Mouse (Mus musculus) neural tube, embryonic 13.5 days (tissue): ENCODE data around the gene Samd1. TPM values are rescaled to one million over a fixed set of nuclear protein-coding genes. Genes with fewer than 3 reads are reported as not detected.

Experiments used
- ATAC-seq: fragments of 200-750 bp; cut with Nextera tagmentation; 2 replicates; pipeline ENCODE4 v1.8.0; 2017; ENCODE audit warnings: low read depth, mild to moderate bottlenecking, moderate TSS enrichment, moderate library complexity
- H3K27ac ChIP-seq: fragments of 300-500 bp; sonication (generic); replicated peaks from 2 replicates; pipeline ENCODE4 v1.5.1; 2015; ENCODE audit warnings: moderate library complexity, mild to moderate bottlenecking, inconsistent platforms
- H3K27me3 ChIP-seq: fragments of 300-500 bp; sonication (generic); 2 replicates; pipeline ENCODE4 v1.6.1; 2015; ENCODE audit warnings: mild to moderate bottlenecking, inconsistent platforms
- H3K36me3 ChIP-seq: fragments of 300-500 bp; sonication (generic); 2 replicates; pipeline ENCODE4 v1.6.1; 2015; ENCODE audit warnings: mild to moderate bottlenecking, inconsistent platforms
- H3K4me1 ChIP-seq: fragments of 300-500 bp; sonication (generic); replicated peaks from 2 replicates; pipeline ENCODE4 v1.6.1; 2015; ENCODE audit warnings: inconsistent platforms
- H3K4me2 ChIP-seq: fragments of 300-500 bp; sonication (generic); 2 replicates; pipeline ENCODE4 v1.6.1; 2015; ENCODE audit warnings: inconsistent platforms, mild to moderate bottlenecking, moderate library complexity
- H3K4me3 ChIP-seq: fragments of 300-500 bp; sonication (generic); 2 replicates; pipeline ENCODE4 v1.5.1; 2015; ENCODE audit warnings: mild to moderate bottlenecking, inconsistent platforms
- H3K9ac ChIP-seq: fragments of 300-500 bp; sonication (generic); 2 replicates; pipeline ENCODE4 v1.6.1; 2015; ENCODE audit warnings: moderate library complexity, mild to moderate bottlenecking, inconsistent platforms
- H3K9me3 ChIP-seq: fragments of 300-500 bp; sonication (generic); 2 replicates; pipeline ENCODE4 v1.6.1; 2016; ENCODE audit warnings: inconsistent platforms
- WGBS: fragments of 180-500 bp; shearing (Covaris S2); methylation state at CpG from one replicate; pipeline ENCODE4 v1.1.7; 2015; 5-methylcytosine and 5-hydroxymethylcytosine counted together
- microRNA counts: library from miRNA; unstranded; fragments of <30 nt; microRNA quantifications from one replicate; lab custom pipeline; 2016
- microRNA-seq: library from miRNA; unstranded; fragments of <30 nt; microRNA quantifications from one replicate; pipeline ENCODE4, GENCODE M21; 2016
- polyA plus RNA-seq: library from polyadenylated mRNA; unstranded; fragments of >200 nt; fragmentation: Nextera tagmentation; extraction: Ambion mirVana; gene quantifications from 2 replicates; pipeline ENCODE4 v1.2.1, GENCODE M21; 2015

Gene Samd1
- polyA plus RNA-seq, 1 experiment from 2014 or later = 8.3 TPM

GRCm38 (mm10) chr8:84044103-84044502 lies 46.6 kb downstream of the Samd1 start:
- H3K27me3 ChIP-seq = peaks cover 61% of the 10 kb centered on the region
- no peak for ATAC-seq
- H3K36me3 ChIP-seq = no peaks in the 10 kb centered on the region
- 2% methylated on average over 7 of the region's 7 CpGs for WGBS
- H3K4me1 ChIP-seq = peaks cover 22% of the 10 kb centered on the region
- no peaks in the 10 kb centered on the region for H3K9me3 ChIP-seq
- H3K9ac ChIP-seq = no peak overlapping the region
- H3K4me3 ChIP-seq = no peak overlapping the region
- no peak overlapping the region for H3K27ac ChIP-seq
- no peak overlapping the region for H3K4me2 ChIP-seq

DNA sequence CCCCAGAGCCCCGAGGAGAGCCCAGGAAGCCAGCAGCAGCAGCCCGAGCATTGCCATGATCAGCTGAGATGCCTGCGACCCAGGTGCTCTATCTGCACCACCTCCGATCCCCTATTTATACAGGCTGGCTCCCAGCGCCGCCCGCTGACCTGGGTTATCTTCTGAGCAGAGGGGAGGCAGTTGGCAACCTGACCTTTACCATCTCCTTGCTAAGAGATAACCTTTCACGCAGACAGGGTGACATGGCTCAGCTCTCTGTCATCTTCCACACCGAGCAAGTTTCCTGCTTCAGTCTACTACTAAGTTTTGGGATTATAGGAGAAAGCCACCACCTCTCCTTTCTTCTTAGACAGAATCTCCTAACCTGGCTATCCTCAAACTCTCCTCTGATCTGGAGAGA lies 47.4 kb downstream of the Samd1 start, which contains the start of gene Rln3:
Rln3 (minus strand) TSS at position 101 of the 400 bp plus-strand sequence.
- WGBS = 7% methylated on average over 9 of the region's 9 CpGs
- Histone ChIP-seq H3K4me1 (peaks cover 22% of the 10 kb centered on the region), H3K27ac (no peak within 1 kb of the TSS), H3K4me2 (no peak within 1 kb of the TSS), H3K4me3 (no peak within 1 kb of the TSS), H3K9me3 (no peaks in the 10 kb centered on the region), H3K36me3 (no peaks in the 10 kb centered on the region), H3K9ac (0 out of 2 replicates have a peak within 1 kb of the TSS, but pooled peaks have one; percentile 6), H3K27me3 (peaks cover 61% of the 10 kb centered on the region)
- ATAC-seq = no peak

DNA sequence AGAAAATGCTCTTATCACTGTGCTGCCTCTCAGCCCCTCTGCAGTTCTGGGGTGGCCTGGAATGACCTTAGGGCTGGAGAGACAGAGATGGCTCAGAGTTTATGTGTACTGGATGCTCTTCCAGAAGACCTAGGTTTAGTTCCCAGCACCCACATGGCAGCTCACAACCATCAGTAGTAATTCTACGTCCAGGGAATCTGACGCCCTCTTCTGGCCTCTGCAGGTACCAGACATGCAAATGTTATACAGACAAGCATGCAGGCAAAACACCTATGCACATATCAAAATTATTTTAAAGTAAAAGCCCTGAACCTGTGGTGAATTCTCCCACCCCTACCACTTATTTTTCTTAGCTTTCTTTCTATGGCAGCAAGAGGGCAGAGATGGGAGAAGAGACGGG lies 49.0 kb downstream of the Samd1 start:
- no peak overlapping the region for H3K27ac ChIP-seq
- H3K27me3 ChIP-seq = peaks cover 48% of the 10 kb centered on the region
- 81% methylated on average over 3 of the region's 3 CpGs for WGBS
- no peak for ATAC-seq
- H3K4me1 ChIP-seq = peaks cover 22% of the 10 kb centered on the region
- H3K36me3 ChIP-seq = no peaks in the 10 kb centered on the region
- H3K4me2 ChIP-seq = no peak overlapping the region
- no peak overlapping the region for H3K9ac ChIP-seq
- H3K9me3 ChIP-seq = no peaks in the 10 kb centered on the region
- no peak overlapping the region for H3K4me3 ChIP-seq

GRCm38 (mm10) chr8:84048171-84048570 lies 50.7 kb downstream of the Samd1 start:
- 67% methylated on average over 5 of the region's 5 CpGs for WGBS
- Histone ChIP-seq H3K36me3 (no peaks in the 10 kb centered on the region), H3K4me1 (peaks cover 10% of the 10 kb centered on the region), H3K9ac (no peak overlapping the region), H3K4me2 (no peak overlapping the region), H3K27me3 (peaks cover 31% of the 10 kb centered on the region), H3K27ac (no peak overlapping the region), H3K9me3 (no peaks in the 10 kb centered on the region), H3K4me3 (no peak overlapping the region)
- no peak for ATAC-seq

MicroRNA genes within 50 kb of the gene (microRNA counts, 519-probe panel; counts per million panel counts)
- not detected for microRNA mmu-miR-1199 (lab: Ali Mortazavi, UCI)

Small RNAs within 50 kb of the gene (microRNA-seq; reads per million reads assigned to microRNA genes)
- not detected for gene Mir1199
- gene Mir8111 = 1.0 reads per million

Other genes with a start within 250 kb of the Samd1 start
- 40.0 and 40.1 TPM in 2 replicates for gene Adgrl1, start 97.6 kb upstream of the Samd1 start, polyA plus RNA-seq
- 0.62 and 0.77 TPM in 2 replicates for gene Gm10644, start 42.5 kb upstream of the Samd1 start, polyA plus RNA-seq
- gene Asf1b, start 42.2 kb upstream of the Samd1 start, polyA plus RNA-seq = 12.7 and 14.6 TPM in 2 replicates
- 203 and 207 TPM in 2 replicates for gene Prkaca, start 24.7 kb upstream of the Samd1 start, polyA plus RNA-seq
- 0.62 and 0.87 TPM in 2 replicates for gene 1700067K01Rik, start 3.8 kb downstream of the Samd1 start, polyA plus RNA-seq
- gene 2210011C24Rik, start 14.5 kb downstream of the Samd1 start, polyA plus RNA-seq = 1.0 TPM in 1 of 2 replicates, not detected in the other
- 7.4 and 8.5 TPM in 2 replicates for gene Palm3, start 23.8 kb downstream of the Samd1 start, polyA plus RNA-seq
- 0.43 and 0.56 TPM in 2 replicates for gene Il27ra, start 44.9 kb downstream of the Samd1 start, polyA plus RNA-seq
- gene Rln3, start 47.3 kb downstream of the Samd1 start, polyA plus RNA-seq = not detected in 2 replicates
- 1.9 and 2.2 TPM in 2 replicates for gene Gm10643, start 67.5 kb downstream of the Samd1 start, polyA plus RNA-seq
- gene Rfx1, start 69.2 kb downstream of the Samd1 start, polyA plus RNA-seq = 8.1 and 8.2 TPM in 2 replicates
- 16.5 and 16.8 TPM in 2 replicates for gene Dcaf15, start 107.1 kb downstream of the Samd1 start, polyA plus RNA-seq
- 0.36 and 0.51 TPM in 2 replicates for gene Podnl1, start 128.3 kb downstream of the Samd1 start, polyA plus RNA-seq
- 24.3 and 25.6 TPM in 2 replicates for gene Cc2d1a, start 150.3 kb downstream of the Samd1 start, polyA plus RNA-seq
- gene 4930432K21Rik, start 150.4 kb downstream of the Samd1 start, polyA plus RNA-seq = 1.4 and 1.6 TPM in 2 replicates
- gene Nanos3, start 187.5 kb downstream of the Samd1 start, polyA plus RNA-seq = 6.1 and 10.1 TPM in 2 replicates
- gene Zswim4, start 239.4 kb downstream of the Samd1 start, polyA plus RNA-seq = 32.9 and 34.7 TPM in 2 replicates